Comparison of ENCODE assay signal across 25 mouse cellular contexts in genomic region chr13:32956537-32956936, GRCm38 (mm10). TPM values are rescaled to one million over a fixed set of nuclear protein-coding genes. Genes with fewer than 3 reads are reported as not detected.
A peak's percentile ranks its signal among the peaks of the same experiment; 100 is the strongest.
DNase-seq lines count a peak whose midpoint lies in the region; ATAC-seq lines count a peak whose summit lies in the region.
"Had no signal": no experiment of that assay in that cellular context is flagged by ENCODE, and none has a peak within 500 bp of the region (broad histone marks: within the 10 kb centered on the region; RNA-seq: fewer than 3 reads in every experiment).

No protein-coding gene starts in this region.

- 0 out of 2 replicates have a peak, but pooled peaks have one; percentile 20 for ATAC-seq in lung, embryonic 16.5 days (ENCODE audit: low read depth)
- ATAC-seq: forebrain, embryonic 14.5 days; forebrain, embryonic 16.5 days had no signal

- no peaks in the 10 kb centered on the region for H3K9me3 ChIP-seq in heart, embryonic 10.5 days
- H3K9me3 ChIP-seq in lung, embryonic 16.5 days (ENCODE audit: control insufficient read depth, low read length): no peaks in the 10 kb centered on the region
- H3K9me3 ChIP-seq: embryonic facial prominence, embryonic 13.5 days; embryonic facial prominence, embryonic 15.5 days; forebrain, embryonic 12.5 days had no signal

- H3K27me3 ChIP-seq in heart, embryonic 10.5 days (ENCODE audit: insufficient read depth, poor library complexity, severe bottlenecking): no peaks in the 10 kb centered on the region
- H3K27me3 ChIP-seq in lung, embryonic 16.5 days (ENCODE audit: control insufficient read depth, insufficient read depth, low read depth, low read length): no peaks in the 10 kb centered on the region
- H3K27me3 ChIP-seq: embryonic facial prominence, embryonic 13.5 days; embryonic facial prominence, embryonic 15.5 days; forebrain, embryonic 12.5 days had no signal

- no peak for DNase-seq in heart, embryonic 10.5 days (ENCODE audit: low spot score)
- DNase-seq in heart, postnatal 25 days (ENCODE audit: low spot score): no peak
- no peak for DNase-seq in lung, postnatal 25 days (ENCODE audit: low spot score)
- DNase-seq: adrenal gland, adult 2 months; adrenal gland, postnatal 25 days; cerebellum, adult 11 months; cerebellum, adult 18-20 months; cerebellum, adult 8-10 months; cerebellum, adult 9-11 months; cerebellum, postnatal 14 days; cerebellum, postnatal 36 days; embryo, embryonic 11 days had no signal

- H3K9ac ChIP-seq in lung, embryonic 16.5 days (ENCODE audit: low read length): no peak overlapping the region
- H3K9ac ChIP-seq: embryonic facial prominence, embryonic 13.5 days; embryonic facial prominence, embryonic 15.5 days; forebrain, embryonic 12.5 days had no signal

- H3K4me3 ChIP-seq in heart, embryonic 10.5 days: no peak overlapping the region
- no peak overlapping the region for H3K4me3 ChIP-seq in lung, embryonic 16.5 days (ENCODE audit: low read length)
- H3K4me3 ChIP-seq: embryonic facial prominence, embryonic 13.5 days; embryonic facial prominence, embryonic 15.5 days; erythroblast, embryonic 14.5 days; forebrain, embryonic 10.5 days; forebrain, embryonic 12.5 days had no signal

- 61% methylated on average over 4 of the region's 4 CpGs for WGBS in heart, embryonic 10.5 days
- WGBS in lung, embryonic 16.5 days: 39% methylated on average over 4 of the region's 4 CpGs

- H3K4me1 ChIP-seq in heart, embryonic 10.5 days: no peaks in the 10 kb centered on the region
- 0 out of 2 replicates have a peak, but pooled peaks cover 2% of the 10 kb centered on the region for H3K4me1 ChIP-seq in lung, embryonic 16.5 days (replicated peaks; ENCODE audit: control insufficient read depth, insufficient read depth, low read length)
- H3K4me1 ChIP-seq: embryonic facial prominence, embryonic 13.5 days; embryonic facial prominence, embryonic 15.5 days; forebrain, embryonic 10.5 days; forebrain, embryonic 12.5 days had no signal

- H3K4me2 ChIP-seq in lung, embryonic 16.5 days (ENCODE audit: low read depth, low read length): no peak overlapping the region
- H3K4me2 ChIP-seq: embryonic facial prominence, embryonic 13.5 days; embryonic facial prominence, embryonic 15.5 days; forebrain, embryonic 12.5 days had no signal

- 0 out of 2 replicates have a peak overlapping the region, but pooled peaks have one; percentile 52 for H3K27ac ChIP-seq in heart, embryonic 10.5 days
- peak overlapping the region; percentile 43; the same call in 1 of the 2 replicates for H3K27ac ChIP-seq in lung, embryonic 16.5 days (ENCODE audit: low read length)
- H3K27ac ChIP-seq: embryonic facial prominence, embryonic 13.5 days; embryonic facial prominence, embryonic 15.5 days; forebrain, embryonic 10.5 days; forebrain, embryonic 12.5 days had no signal

- intact Hi-C loops in heart, postnatal 25 days (cut with DNase I): no loop called here

- H3K36me3 ChIP-seq in heart, embryonic 10.5 days: no peaks in the 10 kb centered on the region
- H3K36me3 ChIP-seq in lung, embryonic 16.5 days (ENCODE audit: control insufficient read depth, insufficient read depth, low read length): no peaks in the 10 kb centered on the region
- H3K36me3 ChIP-seq: embryonic facial prominence, embryonic 13.5 days; embryonic facial prominence, embryonic 15.5 days; forebrain, embryonic 10.5 days; forebrain, embryonic 12.5 days had no signal

RNA-seq across cellular contexts. Expression of gene Serpinb6b, which starts 8.5 kb away (rescaled TPM):
- polyA plus RNA-seq in heart, embryonic 10.5 days (2016; fragmentation: Nextera tagmentation; extraction: Ambion mirVana): 11.1 and 16.2 TPM in 2 replicates
- 10 to 100 TPM; 32.7 to 37.4 TPM for total RNA-seq in heart, postnatal 25 days (2021)
- 42.3 and 48.9 TPM in 2 replicates for polyA plus RNA-seq in lung, embryonic 16.5 days (2015; fragmentation: Nextera tagmentation; extraction: Ambion mirVana)

RNA-seq across cellular contexts. Expression of gene Serpinb9, which starts 46.5 kb away (rescaled TPM):
- 4.2 and 4.4 TPM in 2 replicates for polyA plus RNA-seq in heart, embryonic 10.5 days (2016; fragmentation: Nextera tagmentation; extraction: Ambion mirVana)
- total RNA-seq in heart, postnatal 25 days (2021): 1 to 10 TPM; 9.0 to 9.8 TPM
- polyA plus RNA-seq in lung, embryonic 16.5 days (2015; fragmentation: Nextera tagmentation; extraction: Ambion mirVana): 39.7 and 42.2 TPM in 2 replicates

RNA-seq across cellular contexts. Expression of gene Serpinb1c, which starts 58.5 kb away (rescaled TPM):
- polyA plus RNA-seq in heart, embryonic 10.5 days (2016; fragmentation: Nextera tagmentation; extraction: Ambion mirVana): not detected in 2 replicates
- 1 to 10 TPM in 1 of 2 experiments, under 1 TPM in 1; 0.84 to 2.3 TPM for total RNA-seq in heart, postnatal 25 days (2021)
- polyA plus RNA-seq in lung, embryonic 16.5 days (2015; fragmentation: Nextera tagmentation; extraction: Ambion mirVana): not detected in 2 replicates
- total RNA-seq: adrenal gland, adult 2 months; adrenal gland, postnatal 25 days; common myeloid progenitor, adult 5-6 weeks; ES-E14; MEL had no signal
- polyA plus RNA-seq: adrenal gland, adult 2 months; brain, embryonic 14.5 days; embryonic facial prominence, embryonic 11.5 days; embryonic facial prominence, embryonic 13.5 days; embryonic facial prominence, embryonic 15.5 days; erythroblast, embryonic 14.5 days; forebrain, embryonic 10.5 days; forebrain, embryonic 12.5 days; forebrain, embryonic 14.5 days; forebrain, embryonic 16.5 days had no signal
